Comparison of ENCODE assay signal across 29 mouse cellular contexts in genomic region chr12:111356216-111356615, GRCm38 (mm10). TPM values are rescaled to one million over a fixed set of nuclear protein-coding genes. Genes with fewer than 3 reads are reported as not detected.
DNase-seq lines count a peak whose midpoint lies in the region; ATAC-seq and TF ChIP-seq lines count a peak whose summit lies in the region.
"Had no signal": no experiment of that assay in that cellular context is flagged by ENCODE, and none has a peak within 500 bp of the region (broad histone marks: within the 10 kb centered on the region; RNA-seq: fewer than 3 reads in every experiment).

No protein-coding gene starts in this region.

- no peaks in the 10 kb centered on the region for H3K9me3 ChIP-seq in intestine, postnatal 0 days (ENCODE audit: control insufficient read depth)
- H3K9me3 ChIP-seq: embryonic facial prominence, embryonic 12.5 days; heart, embryonic 10.5 days; hindbrain, embryonic 15.5 days; kidney, embryonic 15.5 days; limb, embryonic 12.5 days; neural tube, embryonic 13.5 days; stomach, embryonic 15.5 days had no signal

- DNase-seq in adrenal gland, postnatal 36 days = peak; percentile 29 to 56
- no peak for DNase-seq in adrenal gland, adult 18-20 months (ENCODE audit: low spot score in 2 of 2)
- DNase-seq in gastrocnemius, adult 2 months = peak; percentile 38
- DNase-seq in gastrocnemius, postnatal 25 days = no peak
- DNase-seq in right cerebral cortex, adult 18-20 months = peak; percentile 35
- no peak for DNase-seq in right cerebral cortex, postnatal 10 days (ENCODE audit: low spot score in 2 of 2)
- DNase-seq in thymus, postnatal 4 days = no peak
- DNase-seq: forebrain, postnatal 0 days; heart, postnatal 4 days; liver, postnatal 0 days; thymus, postnatal 25 days had no signal

- 0 out of 2 replicates have a peak, but pooled peaks cover 9% of the 10 kb centered on the region for H3K36me3 ChIP-seq in intestine, postnatal 0 days (ENCODE audit: control insufficient read depth, insufficient read depth)
- H3K36me3 ChIP-seq: hindbrain, embryonic 15.5 days; kidney, embryonic 15.5 days; neural tube, embryonic 13.5 days; stomach, embryonic 15.5 days had no signal

- WGBS in intestine, postnatal 0 days = 77% methylated on average over 8 of the region's 8 CpGs

- intact Hi-C loops in gastrocnemius, adult 2 months (cut with DNase I) = no loop called here

- peaks cover 22% of the 10 kb centered on the region for H3K4me1 ChIP-seq in intestine, postnatal 0 days (replicated peaks; ENCODE audit: control insufficient read depth, insufficient read depth, low read length)

- H3K4me3 ChIP-seq in gastrocnemius, adult 2 months = no peak overlapping the region
- H3K4me3 ChIP-seq in intestine, postnatal 0 days (ENCODE audit: low read depth, low read length) = no peak overlapping the region
- H3K4me3 ChIP-seq: embryonic facial prominence, embryonic 12.5 days; heart, embryonic 10.5 days; hindbrain, embryonic 15.5 days; kidney, embryonic 15.5 days; layer of hippocampus, adult 2 months; limb, embryonic 12.5 days; myocyte; neural tube, embryonic 13.5 days; stomach, embryonic 15.5 days had no signal

- TF ChIP-seq CTCF in gastrocnemius, adult 2 months (IDR thresholded peaks at IDR 0.05) = no peak
- no peak for TF ChIP-seq CTCF in intestine, postnatal 0 days (IDR thresholded peaks at IDR 0.05; ENCODE audit: low read depth)

- H3K9ac ChIP-seq in intestine, postnatal 0 days (ENCODE audit: low read depth, low read length) = no peak overlapping the region
- H3K9ac ChIP-seq: embryonic facial prominence, embryonic 12.5 days; forebrain, postnatal 0 days; hindbrain, embryonic 15.5 days; kidney, embryonic 15.5 days; limb, embryonic 12.5 days; liver, postnatal 0 days; neural tube, embryonic 13.5 days; stomach, embryonic 15.5 days had no signal

- ATAC-seq in intestine, postnatal 0 days = no peak
- ATAC-seq: forebrain, postnatal 0 days; liver, postnatal 0 days; lung, postnatal 0 days; midbrain, embryonic 16.5 days; Patski had no signal

- H3K4me2 ChIP-seq in intestine, postnatal 0 days (replicated peaks; ENCODE audit: low read depth) = no peak overlapping the region
- H3K4me2 ChIP-seq: embryonic facial prominence, embryonic 12.5 days; hindbrain, embryonic 15.5 days; kidney, embryonic 15.5 days; limb, embryonic 12.5 days; liver, embryonic 11.5 days; neural tube, embryonic 13.5 days; stomach, embryonic 15.5 days had no signal

- no peak overlapping the region for H3K27ac ChIP-seq in gastrocnemius, adult 2 months
- H3K27ac ChIP-seq in intestine, postnatal 0 days (ENCODE audit: low read depth, low read length) = no peak overlapping the region
- H3K27ac ChIP-seq: embryonic facial prominence, embryonic 12.5 days; heart, embryonic 10.5 days; kidney, embryonic 15.5 days; layer of hippocampus, adult 2 months; limb, embryonic 12.5 days; macrophage; neural tube, embryonic 13.5 days; stomach, embryonic 15.5 days had no signal

- H3K27me3 ChIP-seq in intestine, postnatal 0 days (replicated peaks; ENCODE audit: control insufficient read depth, insufficient read depth, low read length) = no peaks in the 10 kb centered on the region
- H3K27me3 ChIP-seq: embryonic facial prominence, embryonic 12.5 days; hindbrain, embryonic 15.5 days; kidney, embryonic 15.5 days; neural tube, embryonic 13.5 days; Patski; stomach, embryonic 15.5 days had no signal

RNA-seq across cellular contexts. Expression of gene Cdc42bpb, which starts 21.3 kb away (rescaled TPM):
- 100 to 1,000 TPM; 112 to 153 TPM for total RNA-seq in adrenal gland, postnatal 36 days (2021)
- 100 to 1,000 TPM; 113 to 138 TPM for total RNA-seq in adrenal gland, adult 18-20 months (2021)
- total RNA-seq in gastrocnemius, adult 2 months (2021) = 10 to 100 TPM; 16.3 to 24.3 TPM
- total RNA-seq in gastrocnemius, postnatal 25 days (2021) = 10 to 100 TPM; 23.6 to 24.9 TPM
- polyA plus RNA-seq in intestine, postnatal 0 days (2015; fragmentation: Nextera tagmentation; extraction: Ambion mirVana) = 26.4 and 27.2 TPM in 2 replicates

RNA-seq across cellular contexts. Expression of gene Lbhd2, which starts 50.4 kb away (rescaled TPM):
- under 1 TPM in 1 of 2 experiments, not detected in 1; 0.59 TPM for total RNA-seq in adrenal gland, postnatal 36 days (2021)
- not detected for total RNA-seq in adrenal gland, adult 18-20 months (2021)
- not detected for total RNA-seq in gastrocnemius, adult 2 months (2021)
- not detected for total RNA-seq in gastrocnemius, postnatal 25 days (2021)
- polyA plus RNA-seq in intestine, postnatal 0 days (2015; fragmentation: Nextera tagmentation; extraction: Ambion mirVana) = 2.2 and 2.8 TPM in 2 replicates
- total RNA-seq: gastrocnemius, adult 18-20 months; heart, postnatal 4 days had no signal
- polyA plus RNA-seq: forebrain, embryonic 11.5 days; gonadal fat pad, adult 2 months; macrophage; myocyte; neural tube, embryonic 13.5 days; Patski had no signal

Comparison
In these comparisons a context has a peak if more than half of its experiments do, and no peak if none do; other contexts are left out.
1. DNase-seq: peak in adrenal gland, postnatal 36 days (2 of 2), gastrocnemius, adult 2 months (single experiment) and right cerebral cortex, adult 18-20 months (single experiment); none in adrenal gland, adult 18-20 months (0 of 2), gastrocnemius, postnatal 25 days (single experiment), right cerebral cortex, postnatal 10 days (0 of 2) and thymus, postnatal 4 days (single experiment).
2. RNA of gene Cdc42bpb, which starts 21.3 kb away (total RNA-seq): 112 to 153 TPM in adrenal gland, postnatal 36 days and 113 to 138 TPM in adrenal gland, adult 18-20 months; 23.6 to 24.9 TPM in gastrocnemius, postnatal 25 days and 16.3 to 24.3 TPM in gastrocnemius, adult 2 months; every median in the first group is over 4 times any median in the second.